Mouse (Mus musculus) liver, postnatal 0 days (tissue): Measurements from ENCODE around the gene Ewsr1.

ENCODE experiments used
- CTCF ChIP-seq: sonication (generic); IDR thresholded peaks from 2 replicates; pipeline ENCODE4 v1.5.1; 2016; ENCODE audit warnings: antibody characterized with exemption, low read depth
- EP300 ChIP-seq: IDR thresholded peaks from 2 replicates; pipeline ENCODE4 v1.6.1; 2016; ENCODE audit warnings: antibody characterized with exemption, low read depth, mild to moderate bottlenecking

GRCm38 (mm10) chr11:5135914-5136313 is 36.8 kb upstream of the Ewsr1 start:
- TF ChIP-seq CTCF (no peak), EP300 (no peak)
